Mouse (Mus musculus) megakaryocyte, adult 5-6 weeks (primary cell): ENCODE results near the gene Sept3. TPM values are rescaled to one million over a fixed set of nuclear protein-coding genes. Genes with fewer than 3 reads are reported as not detected.
A peak's percentile ranks its signal among the peaks of the same experiment; 100 is the strongest.

Experiments
- ATAC-seq: 2 replicates; pipeline ENCODE4 v1.8.0; 2016; ENCODE audit warnings: mild to moderate bottlenecking, inconsistent platforms; ENCODE audit not compliant: poor library complexity, severe bottlenecking
- total RNA-seq, 2 experiments: library from RNA; stranded (forward) in 1 of 2; stranded (reverse) in 1 of 2; fragments of 153-499, 151-499 nt in 1 of 2; fragments of 221-1000, 200-1000 nt in 1 of 2; gene quantifications; 2 replicates each; pipeline versions ENCODE4 v1.2.3 to v1.2.4; 2015 to 2017

Sept3 gene
- total RNA-seq, 2 experiments from 2014 or later: not detected

- no peak for ATAC-seq
Measured at GRCm38 (mm10) chr15:82339150-82339549, 64.5 kb downstream of the Sept3 start.

DNA sequence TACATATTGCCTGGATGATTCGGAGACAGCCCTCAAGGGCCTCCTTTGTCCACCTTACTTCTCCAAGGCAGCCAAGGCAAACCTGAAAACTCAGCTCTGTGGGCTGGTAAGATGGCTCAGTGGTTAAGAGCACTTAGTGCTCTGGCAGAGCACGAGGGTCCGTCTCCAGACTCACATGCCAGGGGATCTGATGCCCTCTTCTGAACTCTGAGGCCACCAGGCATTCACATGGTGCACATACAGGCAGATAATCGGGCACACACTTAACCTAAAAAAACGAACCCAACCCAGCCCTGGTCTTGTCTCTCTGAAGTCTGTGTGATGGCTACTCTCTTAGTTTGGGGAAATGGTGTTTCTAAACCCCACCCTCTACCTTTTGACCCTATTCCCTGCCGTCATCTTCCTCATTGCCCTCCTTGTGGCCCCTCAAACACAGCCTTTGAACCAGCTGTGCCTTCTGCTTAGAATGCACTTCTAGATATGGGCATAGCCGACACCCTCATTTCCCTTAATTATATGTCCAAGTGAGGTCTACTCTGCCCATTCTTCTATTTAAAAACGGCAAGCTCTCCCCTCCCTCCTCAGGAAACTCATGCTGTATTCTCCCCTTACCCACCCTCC is 65.1 kb downstream of the Sept3 start:
- no peak for ATAC-seq

DNA sequence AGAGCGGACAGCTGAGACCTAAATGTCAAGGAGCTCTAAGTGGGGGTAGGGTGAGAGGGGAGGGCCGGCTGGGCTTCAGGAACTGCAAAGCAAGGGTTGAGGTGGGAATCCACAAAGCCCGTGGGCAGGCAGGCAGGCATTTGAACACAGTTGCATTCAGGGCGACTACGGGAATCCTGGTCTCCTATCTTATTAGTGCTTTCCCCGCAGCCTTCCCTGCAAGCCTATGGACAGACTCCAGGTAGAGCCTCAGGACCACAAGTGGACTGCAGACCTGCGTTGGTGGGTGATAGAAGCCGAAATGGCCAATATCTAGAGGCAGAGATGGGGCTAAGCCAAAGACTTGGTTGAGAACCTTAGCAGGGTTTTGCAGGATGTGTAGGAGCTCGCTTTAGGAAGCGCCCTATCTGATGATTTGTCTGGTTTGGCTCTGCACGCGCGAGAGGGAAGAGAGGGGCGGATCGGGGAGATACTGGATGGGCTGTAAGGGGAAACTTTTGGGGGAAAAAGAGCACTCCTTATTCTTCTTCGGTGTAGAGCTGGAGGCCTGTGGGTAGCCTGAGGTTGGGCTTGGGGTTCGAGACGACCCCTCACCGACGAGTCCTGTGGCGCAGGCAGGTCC is 65.8 kb downstream of the Sept3 start:
- ATAC-seq: no peak

- ATAC-seq: peak; percentile 13
Measured at GRCm38 (mm10) chr15:82341036-82341501, 66.4 kb downstream of the Sept3 start.

DNA sequence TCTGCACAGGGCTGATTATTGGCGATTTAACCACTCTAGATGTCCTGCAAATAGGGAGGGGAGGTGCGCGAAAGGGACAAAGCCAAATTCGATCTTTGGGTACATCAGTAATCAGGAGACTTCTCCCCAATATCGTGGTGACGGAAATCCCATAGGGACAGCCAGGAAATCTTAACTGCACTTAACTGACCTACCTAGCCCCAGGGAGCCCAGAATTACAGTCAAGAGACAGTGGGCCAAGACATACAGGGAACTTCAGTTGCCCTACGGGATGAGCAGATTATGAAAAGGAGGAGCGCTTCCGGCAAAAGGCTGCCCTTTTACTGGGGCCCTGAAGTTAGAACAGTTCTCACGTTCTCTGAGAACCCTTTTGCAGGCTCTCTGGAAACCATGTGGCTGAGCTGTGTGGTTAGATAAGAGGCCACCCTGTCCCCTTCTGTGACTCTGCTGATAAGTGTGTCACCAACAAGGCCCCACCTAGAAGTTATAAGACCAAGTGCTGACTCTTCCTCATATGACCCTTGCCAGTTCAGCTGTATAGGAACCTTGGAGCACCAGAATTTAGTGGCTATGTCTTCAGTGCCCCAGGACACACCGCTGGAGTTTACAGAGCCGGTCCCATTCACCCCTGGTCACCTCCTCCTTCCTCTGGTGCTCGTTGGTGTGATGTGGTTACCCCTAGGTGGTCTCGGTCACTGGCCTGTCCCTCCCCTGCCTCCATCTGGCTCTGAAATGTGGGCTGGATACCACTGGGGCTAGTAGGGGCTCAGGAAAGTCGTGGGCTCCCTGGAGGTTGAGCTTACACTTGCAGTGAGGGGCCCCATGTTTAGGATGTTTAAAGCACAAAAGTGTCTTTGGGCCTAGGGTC is 67.2 kb downstream of the Sept3 start:
- peak; percentile 12 for ATAC-seq

GRCm38 (mm10) chr15:82342543-82342935 is 67.8 kb downstream of the Sept3 start:
- ATAC-seq: no peak

DNA sequence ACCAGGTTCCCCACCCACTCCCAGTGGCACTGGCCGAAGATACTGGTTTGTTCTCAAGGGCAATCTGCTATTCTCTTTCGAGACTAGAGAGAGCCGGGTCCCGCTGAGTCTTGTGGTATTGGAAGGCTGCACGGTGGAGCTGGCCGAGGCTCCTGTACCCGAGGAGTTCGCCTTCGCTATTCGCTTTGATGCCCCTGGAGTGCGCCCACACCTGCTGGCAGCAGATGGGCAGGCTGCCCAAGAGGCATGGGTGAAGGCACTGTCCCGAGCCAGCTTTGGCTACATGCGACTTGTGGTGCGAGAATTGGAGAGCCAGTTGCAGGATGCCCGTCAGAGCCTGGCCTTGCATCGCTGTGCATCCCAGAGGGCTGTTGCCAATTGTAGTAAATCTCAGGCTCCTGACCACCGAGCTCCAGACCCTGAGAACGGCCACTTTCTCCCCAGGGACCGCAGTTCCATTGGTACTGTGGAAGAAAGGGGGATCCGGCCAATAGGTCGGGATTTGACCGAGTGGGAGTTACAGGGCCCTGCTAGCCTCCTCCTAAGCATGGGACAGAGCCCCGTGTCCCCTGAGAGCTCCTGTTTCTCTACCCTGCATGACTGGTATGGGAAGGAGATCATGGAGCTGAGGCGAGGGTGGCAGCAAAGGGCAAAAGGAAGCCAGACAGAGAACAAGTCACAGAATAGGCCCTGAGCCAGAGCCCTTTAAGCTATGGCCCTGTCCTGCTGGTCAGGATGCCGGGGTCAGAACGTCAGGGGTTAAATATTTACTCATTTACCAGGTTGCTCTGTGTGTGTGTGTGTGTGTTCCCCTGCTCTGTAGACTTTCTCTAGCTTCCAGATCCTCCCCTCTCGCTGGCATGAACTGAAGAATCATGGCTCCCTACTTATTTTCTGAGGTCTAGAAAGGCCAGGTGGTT is 68.9 kb downstream of the Sept3 start:
- ATAC-seq: no peak

Other genes with a start within 250 kb of the Sept3 start
- gene Desi1, start 241.0 kb upstream of the Sept3 start, total RNA-seq (2015): 19.1 and 26.3 TPM in 2 replicates
- gene Desi1, start 241.0 kb upstream of the Sept3 start, total RNA-seq (2017): 2.6 and 3.9 TPM in 2 replicates
- gene Snu13, start 227.3 kb upstream of the Sept3 start, total RNA-seq (2015): 104 and 106 TPM in 2 replicates
- gene Snu13, start 227.3 kb upstream of the Sept3 start, total RNA-seq (2017): 79.1 and 80.3 TPM in 2 replicates
- not detected in 2 replicates for gene 4930407I10Rik, start 215.7 kb upstream of the Sept3 start, total RNA-seq (2015)
- not detected in 2 replicates for gene 4930407I10Rik, start 215.7 kb upstream of the Sept3 start, total RNA-seq (2017)
- not detected in 2 replicates for gene Mei1, start 204.9 kb upstream of the Sept3 start, total RNA-seq (2015)
- not detected in 2 replicates for gene Mei1, start 204.9 kb upstream of the Sept3 start, total RNA-seq (2017)
- 7.8 and 8.8 TPM in 2 replicates for gene Ccdc134, start 147.0 kb upstream of the Sept3 start, total RNA-seq (2015)
- 22.6 and 23.5 TPM in 2 replicates for gene Ccdc134, start 147.0 kb upstream of the Sept3 start, total RNA-seq (2017)
- 39.0 and 40.7 TPM in 2 replicates for gene Srebf2, start 127.7 kb upstream of the Sept3 start, total RNA-seq (2015)
- 39.8 and 40.7 TPM in 2 replicates for gene Srebf2, start 127.7 kb upstream of the Sept3 start, total RNA-seq (2017)
- gene Shisa8, start 62.1 kb upstream of the Sept3 start, total RNA-seq (2015): 0.14 TPM in 1 of 2 replicates, not detected in the other
- gene Shisa8, start 62.1 kb upstream of the Sept3 start, total RNA-seq (2017): not detected in 2 replicates
- 1.8 and 2.7 TPM in 2 replicates for gene Tnfrsf13c, start 50.5 kb upstream of the Sept3 start, total RNA-seq (2015)
- gene Tnfrsf13c, start 50.5 kb upstream of the Sept3 start, total RNA-seq (2017): 1.0 and 1.5 TPM in 2 replicates
- gene Cenpm, start 30.1 kb upstream of the Sept3 start, total RNA-seq (2015): 20.3 and 32.9 TPM in 2 replicates
- gene Cenpm, start 30.1 kb upstream of the Sept3 start, total RNA-seq (2017): 10.0 and 19.5 TPM in 2 replicates
- not detected in 2 replicates for gene 1500009C09Rik, start 22.5 kb upstream of the Sept3 start, total RNA-seq (2015)
- gene 1500009C09Rik, start 22.5 kb upstream of the Sept3 start, total RNA-seq (2017): not detected in 2 replicates
- gene Wbp2nl, start 24.1 kb downstream of the Sept3 start, total RNA-seq (2015): 0.22 TPM in 1 of 2 replicates, not detected in the other
- gene Wbp2nl, start 24.1 kb downstream of the Sept3 start, total RNA-seq (2017): not detected in 2 replicates
- gene Naga, start 64.0 kb downstream of the Sept3 start, total RNA-seq (2015): 159 and 162 TPM in 2 replicates
- 145 and 160 TPM in 2 replicates for gene Naga, start 64.0 kb downstream of the Sept3 start, total RNA-seq (2017)
- 2.4 and 2.7 TPM in 2 replicates for gene Pheta2, start 64.0 kb downstream of the Sept3 start, total RNA-seq (2015)
- 3.5 and 3.7 TPM in 2 replicates for gene Pheta2, start 64.0 kb downstream of the Sept3 start, total RNA-seq (2017)
- 226 and 229 TPM in 2 replicates for gene Smdt1, start 64.1 kb downstream of the Sept3 start, total RNA-seq (2015)
- 123 and 170 TPM in 2 replicates for gene Smdt1, start 64.1 kb downstream of the Sept3 start, total RNA-seq (2017)
- 254 and 294 TPM in 2 replicates for gene Ndufa6, start 79.4 kb downstream of the Sept3 start, total RNA-seq (2015)
- 138 and 158 TPM in 2 replicates for gene Ndufa6, start 79.4 kb downstream of the Sept3 start, total RNA-seq (2017)
- 0.39 TPM in 1 of 2 replicates, not detected in the other for gene Cyp2d22, start 105.4 kb downstream of the Sept3 start, total RNA-seq (2015)
- gene Cyp2d22, start 105.4 kb downstream of the Sept3 start, total RNA-seq (2017): 0.37 TPM in 1 of 2 replicates, not detected in the other
- gene Cyp2d11, start 119.1 kb downstream of the Sept3 start, total RNA-seq (2015): not detected in 2 replicates
- not detected in 2 replicates for gene Cyp2d11, start 119.1 kb downstream of the Sept3 start, total RNA-seq (2017)
- gene Cyp2d10, start 132.3 kb downstream of the Sept3 start, total RNA-seq (2015): not detected in 2 replicates
- not detected in 2 replicates for gene Cyp2d10, start 132.3 kb downstream of the Sept3 start, total RNA-seq (2017)
- not detected in 2 replicates for gene Cyp2d9, start 158.5 kb downstream of the Sept3 start, total RNA-seq (2015)
- gene Cyp2d9, start 158.5 kb downstream of the Sept3 start, total RNA-seq (2017): not detected in 2 replicates